Mouse (Mus musculus) thymus, adult 2 months (tissue): ENCODE data around the gene Ptcra.

Experiments
- CTCF ChIP-seq: fragments of 200-500 bp; IDR thresholded peaks from 2 replicates; pipeline ENCODE4 v1.5.1; 2012; ENCODE audit warnings: mild to moderate bottlenecking, control low read depth, low read length, moderate library complexity, borderline replicate concordance; ENCODE audit not compliant: control insufficient read depth, poor library complexity, insufficient read depth; ENCODE audit errors: extremely low read depth
- POLR2A ChIP-seq: fragments of 200-500 bp; IDR thresholded peaks from 2 replicates; pipeline ENCODE4 v1.6.1; 2012; ENCODE audit warnings: mild to moderate bottlenecking, low read length, control low read depth, moderate library complexity; ENCODE audit not compliant: control insufficient read depth, poor library complexity, insufficient read depth; ENCODE audit errors: extremely low read depth

DNA sequence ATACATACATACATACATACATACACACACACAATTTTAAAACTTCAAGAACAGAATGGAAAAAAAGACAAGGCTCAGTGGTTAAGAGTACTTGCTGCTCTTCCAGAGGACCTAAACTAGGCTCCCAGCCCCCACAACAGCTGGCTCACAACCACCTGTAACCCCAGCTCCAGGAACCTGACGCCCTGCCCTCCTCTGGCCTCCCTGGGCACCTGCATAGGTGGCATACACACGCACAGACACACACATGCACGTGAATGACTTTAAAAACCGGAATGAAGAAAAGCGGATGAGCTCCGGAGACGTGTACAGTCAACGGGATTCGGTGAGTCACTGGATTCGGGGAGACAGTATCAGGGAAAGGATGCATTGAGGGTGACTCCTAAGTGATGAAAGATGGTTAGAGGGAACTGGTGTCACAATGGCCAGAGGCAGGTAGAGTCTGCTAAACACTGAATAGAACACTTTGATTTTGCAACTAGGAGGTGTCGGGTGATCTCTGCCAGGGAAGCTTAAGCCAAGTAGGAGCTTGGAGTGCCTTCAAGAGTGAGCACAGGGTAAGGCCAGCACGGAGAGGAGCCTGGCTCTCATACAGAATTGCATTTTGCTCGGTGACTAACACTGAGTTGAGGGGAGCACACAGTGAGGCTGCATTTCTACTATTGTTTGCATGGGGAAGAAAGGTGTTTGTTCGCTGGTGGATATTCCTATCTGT lies 57.0 kb downstream of the Ptcra start:
- no peak for TF ChIP-seq CTCF
- no peak for TF ChIP-seq POLR2A
